Mouse (Mus musculus) MEL (cell line): ENCODE data around the gene Pex11b. TPM values are rescaled to one million over a fixed set of nuclear protein-coding genes. Genes with fewer than 3 reads are reported as not detected.
A peak's percentile ranks its signal among the peaks of the same experiment; 100 is the strongest.

Source experiments
- DNase-seq: peaks from one replicate; pipeline ENCODE4 v3.0.0; 2011; ENCODE audit warnings: low read depth, low spot score
- H3K27ac ChIP-seq: 2 replicates; pipeline ENCODE4 v1.5.1; 2012; ENCODE audit warnings: low read depth, mild to moderate bottlenecking, control low read depth, low read length, moderate library complexity; ENCODE audit not compliant: control insufficient read depth
- H3K27me3 ChIP-seq, 2 experiments: fragments of 150-350 bp in 1 of 2; sonication (generic) in 1 of 2; 2 replicates each; pipeline ENCODE4 v1.6.1; 2012; ENCODE audit warnings: low read length in 2 of 2, mild to moderate bottlenecking in 2 of 2, improper control_type of control experiment in 1 of 2, moderate library complexity in 1 of 2; ENCODE audit not compliant: insufficient read depth in 2 of 2, control insufficient read depth in 1 of 2
- H3K36me3 ChIP-seq, 2 experiments: 2 replicates each; pipeline ENCODE4 v1.6.1; 2012 to 2014; ENCODE audit warnings: low read length in 2 of 2, improper control_type of control experiment in 1 of 2, inconsistent platforms in 1 of 2, mild to moderate bottlenecking in 1 of 2; ENCODE audit not compliant: insufficient read depth in 2 of 2, control insufficient read depth in 1 of 2
- H3K4me1 ChIP-seq, 2 experiments: fragments of 150-350 bp in 1 of 2; sonication (generic) in 1 of 2; 2 replicates each; pipeline ENCODE4 v1.6.1; 2012; ENCODE audit warnings: low read length in 2 of 2, improper control_type of control experiment in 1 of 2, mild to moderate bottlenecking in 1 of 2; ENCODE audit not compliant: insufficient read depth in 2 of 2, control insufficient read depth in 1 of 2
- H3K4me3 ChIP-seq, 2 experiments: fragments of 150-350 bp in 1 of 2; sonication (generic) in 1 of 2; 2 replicates each; pipeline ENCODE4 v1.5.1; 2012; ENCODE audit warnings: low read depth in 2 of 2, low read length in 2 of 2, mild to moderate bottlenecking in 2 of 2, moderate library complexity in 2 of 2, control low read depth in 1 of 2, improper control_type of control experiment in 1 of 2; ENCODE audit not compliant: control insufficient read depth in 1 of 2, insufficient read depth in 1 of 2
- H3K79me2 ChIP-seq: 2 replicates; pipeline ENCODE4 v1.6.1; 2012; ENCODE audit warnings: mild to moderate bottlenecking, low read length, moderate library complexity; ENCODE audit not compliant: control insufficient read depth, poor library complexity, insufficient read depth
- H3K9ac ChIP-seq: 2 replicates; pipeline ENCODE4 v1.6.1; 2012; ENCODE audit warnings: low read depth, mild to moderate bottlenecking, control low read depth, low read length, moderate library complexity; ENCODE audit not compliant: control insufficient read depth, poor library complexity, severe bottlenecking
- H3K9me3 ChIP-seq: fragments of 150-350 bp; sonication (generic); replicated peaks from 2 replicates; pipeline ENCODE4 v1.6.1; 2012; ENCODE audit warnings: mild to moderate bottlenecking, low read length, improper control_type of control experiment, moderate library complexity; ENCODE audit not compliant: insufficient read depth
- CHD1 ChIP-seq: IDR thresholded peaks from 2 replicates; pipeline ENCODE4 v1.6.1; 2012; ENCODE audit warnings: low read depth, mild to moderate bottlenecking, inconsistent platforms, low read length, improper control_type of control experiment
- CHD2 ChIP-seq: IDR thresholded peaks from 2 replicates; pipeline ENCODE4 v1.6.1; 2011; ENCODE audit warnings: low read length, improper control_type of control experiment
- CTCF ChIP-seq, 3 experiments: IDR thresholded peaks in 2 of 3; conservative IDR thresholded peaks in 1 of 3; 2 replicates each; pipeline ENCODE4 v1.5.1; 2011 to 2012; ENCODE audit warnings: low read length in 3 of 3, low read depth in 2 of 3, mild to moderate bottlenecking in 2 of 3, improper control_type of control experiment in 1 of 3, inconsistent platforms in 1 of 3, mixed read lengths in 1 of 3, moderate library complexity in 1 of 3; ENCODE audit not compliant: control insufficient read depth in 1 of 3, insufficient read depth in 1 of 3, poor library complexity in 1 of 3, severe bottlenecking in 1 of 3
- ELF1 ChIP-seq: IDR thresholded peaks from 2 replicates; pipeline ENCODE4 v1.6.1; 2014; ENCODE audit warnings: low read depth, mild to moderate bottlenecking, inconsistent platforms, low read length, improper control_type of control experiment, moderate library complexity
- MAX ChIP-seq: IDR thresholded peaks from 2 replicates; pipeline ENCODE4 v1.6.1; 2011; ENCODE audit warnings: low read length, improper control_type of control experiment
- MXI1 ChIP-seq: IDR thresholded peaks from 2 replicates; pipeline ENCODE4 v1.6.1; 2011; ENCODE audit warnings: mild to moderate bottlenecking, low read depth, low read length, improper control_type of control experiment
- MYC ChIP-seq: IDR thresholded peaks from 2 replicates; pipeline ENCODE4 v1.6.1; 2011; ENCODE audit warnings: low read depth, mild to moderate bottlenecking, low read length, improper control_type of control experiment, moderate library complexity
- NELFE ChIP-seq: IDR thresholded peaks from 2 replicates; pipeline ENCODE4 v1.6.1; 2011; ENCODE audit warnings: low read depth, low read length, improper control_type of control experiment
- RCOR1 ChIP-seq: IDR thresholded peaks from 2 replicates; pipeline ENCODE4 v1.6.1; 2012; ENCODE audit warnings: low read depth, mild to moderate bottlenecking, inconsistent platforms, low read length, improper control_type of control experiment
- TBP ChIP-seq: IDR thresholded peaks from 2 replicates; pipeline ENCODE4 v1.8.0; 2011; ENCODE audit warnings: low read depth, low read length, improper control_type of control experiment
- UBTF ChIP-seq: IDR thresholded peaks from 2 replicates; pipeline ENCODE4 v1.6.1; 2012; ENCODE audit warnings: low read depth, mild to moderate bottlenecking, inconsistent platforms, low read length, improper control_type of control experiment, moderate library complexity, borderline replicate concordance; ENCODE audit not compliant: insufficient read depth
- ZC3H11A ChIP-seq: IDR thresholded peaks from 2 replicates; pipeline ENCODE4 v1.6.1; 2012; ENCODE audit warnings: low read depth, mild to moderate bottlenecking, inconsistent platforms, low read length, improper control_type of control experiment
- ZMIZ1 ChIP-seq: IDR thresholded peaks from 2 replicates; pipeline ENCODE4 v1.6.1; 2012; ENCODE audit warnings: low read depth, mild to moderate bottlenecking, inconsistent platforms, low read length, improper control_type of control experiment, moderate library complexity
- polyA plus RNA-seq, 2 experiments: library from polyadenylated mRNA; stranded (reverse) in 1 of 2; unstranded in 1 of 2; fragments of >175 nt in 1 of 2; fragments of >200 nt in 1 of 2; gene quantifications; 2 replicates each; pipeline versions ENCODE4 v1.2.1 to v1.2.4; 2012; ENCODE audit warnings: low replicate concordance in 2 of 2, low read depth in 1 of 2; ENCODE audit not compliant: insufficient read length in 2 of 2, insufficient read depth in 1 of 2, missing spikeins in 1 of 2
- total RNA-seq: library from RNA; depleted of rRNA; stranded (reverse); fragments of 300-350 nt; gene quantifications from 2 replicates; pipeline ENCODE4 v1.2.3, GENCODE M21; 2012

The Pex11b gene
- total and polyA plus RNA-seq, 3 experiments = 38.2 to 82.8 TPM; not detected in 1

GRCm38 (mm10) chr3:96634928-96635879 lies at the start of gene Pex11b, which contains the start of gene Gm42957 (continued):
- peak; percentile 90 for TF ChIP-seq ZMIZ1
- peak; percentile 98; the same call in 1 of the 2 replicates for TF ChIP-seq UBTF
- TF ChIP-seq ELF1 = peak; percentile 62; the same call in 1 of the 2 replicates
- no peak for TF ChIP-seq RCOR1
- TF ChIP-seq ZC3H11A = peak; percentile 23; the same call in 1 of the 2 replicates
- TF ChIP-seq CHD2 = no peak

GRCm38 (mm10) chr3:96590657-96591056 lies 44.5 kb upstream of the Pex11b start:
- Histone ChIP-seq H3K4me3 (no peak overlapping the region), H3K36me3 (peaks cover 0 to 5% of the 10 kb centered on the region in 2 experiments; a peak in 2 of 4 replicates), H3K79me2 (peaks cover 3% of the 10 kb centered on the region; the same call in 1 of the 2 replicates), H3K27me3 (no peaks in the 10 kb centered on the region), H3K9me3 (no peaks in the 10 kb centered on the region), H3K4me1 (peaks cover 4 to 7% of the 10 kb centered on the region in 2 experiments; a peak in 3 of 4 replicates), H3K27ac (no peak overlapping the region), H3K9ac (no peak overlapping the region)
- DNase-seq = peak; percentile 24
- TF ChIP-seq TBP = peak; percentile 91
- TF ChIP-seq ZMIZ1 = no peak
- 0 out of 6 replicates have a peak, but pooled peaks of 1 of the 3 experiments have one; percentile 7 for TF ChIP-seq CTCF (IDR thresholded peaks at IDR 0.05 in 2 of 3, conservative IDR thresholded peaks at IDR 0.05 in 1 of 3; ENCODE audit: control insufficient read depth in 1 of 3, insufficient read depth in 1 of 3, low read depth in 2 of 3, low read length in 3 of 3, poor library complexity in 1 of 3, severe bottlenecking in 1 of 3)

- TF ChIP-seq CHD1 (0 out of 2 replicates have a peak, but pooled peaks have one; percentile 80), MAX (peak; percentile 70), MYC (peak; percentile 56; the same call in 1 of the 2 replicates), MXI1 (peak; percentile 52; the same call in 1 of the 2 replicates), NELFE (no peak)
- peaks cover 3% of the 10 kb centered on the region; the same call in 1 of the 2 replicates for H3K79me2 ChIP-seq
- peaks cover 0 to 5% of the 10 kb centered on the region in 2 experiments; a peak in 2 of 4 replicates for H3K36me3 ChIP-seq
- H3K27me3 ChIP-seq = no peaks in the 10 kb centered on the region
- H3K9me3 ChIP-seq = no peaks in the 10 kb centered on the region
- H3K4me1 ChIP-seq = peaks cover 4 to 7% of the 10 kb centered on the region in 2 experiments; a peak in 3 of 4 replicates
- peak; percentile 84 for DNase-seq
- H3K27ac ChIP-seq = peak overlapping the region; percentile 79
- H3K9ac ChIP-seq = peak overlapping the region; percentile 76
- peak overlapping the region; percentile 75 to 77 for H3K4me3 ChIP-seq
These were observed 41.8 kb upstream of the Pex11b start for GRCm38 (mm10) chr3:96593374-96593773.
